Mouse (Mus musculus) large intestine, adult 2 months (tissue): ENCODE measurements at regions not wholly inside any gene's neighbourhood (a gene's known extent, or its start where the extent isn't known, plus 50 kb on each side); places are given as distances from the start of the nearest gene placed in this dataset.
"Not testable (repeated sequence)": the region's sequence is repeated elsewhere in the genome, so short reads cannot be mapped to it uniquely, and the experiment has no call there.

Experiments used
- DNase-seq: peaks from one replicate; pipeline ENCODE4 v3.0.0-alpha.2; 2012; ENCODE audit warnings: low read depth, low spot score
- WGBS: fragments of 180-500 bp; shearing (Covaris S2); methylation state at CpG from one replicate; pipeline ENCODE4 v1.1.7; 2018; 5-methylcytosine and 5-hydroxymethylcytosine counted together

DNA sequence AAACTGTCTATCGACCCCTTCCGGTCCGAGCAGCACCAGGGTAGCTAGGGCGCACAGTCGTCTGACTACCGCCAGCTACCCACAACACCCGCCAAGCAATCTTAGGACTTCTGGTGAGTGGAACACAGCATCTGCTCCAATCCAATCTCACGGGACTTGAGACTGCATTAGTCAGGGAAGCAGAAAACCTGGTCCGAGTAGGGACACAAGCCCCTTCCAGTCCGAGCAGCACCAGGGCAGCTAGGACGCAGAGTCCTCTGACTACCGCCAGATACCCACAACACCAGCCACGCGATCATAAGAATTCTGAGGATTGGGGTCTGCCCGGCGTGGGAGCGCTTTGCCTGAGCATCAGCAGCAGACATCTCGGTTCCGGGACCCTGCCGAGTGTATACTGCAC lies 79.6 kb downstream of the Gm10715 start:
- not testable (repeated sequence) for DNase-seq
- 91% methylated on average over 20 of the region's 20 CpGs for WGBS

DNA sequence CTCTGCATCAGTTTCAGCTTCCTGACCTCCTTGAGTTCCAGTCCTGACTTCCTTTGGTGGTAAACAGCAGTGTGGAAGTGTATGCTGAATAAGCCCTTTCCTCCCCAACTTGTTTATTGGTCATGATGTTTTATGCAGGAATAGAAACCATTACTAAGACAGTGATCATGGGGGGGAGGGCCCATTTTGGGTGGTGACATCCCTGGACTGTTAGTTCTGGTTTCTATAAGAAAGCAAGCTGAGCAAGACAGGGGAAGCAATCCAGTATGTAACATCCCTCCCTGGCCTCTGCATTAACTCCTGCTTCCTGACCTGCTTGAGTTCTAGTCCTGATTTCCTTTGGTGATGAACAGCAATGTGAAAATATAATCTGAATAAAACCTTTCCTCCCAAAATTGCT lies 124.5 kb downstream of the Gm10715 start:
- DNase-seq, result no peak

DNA sequence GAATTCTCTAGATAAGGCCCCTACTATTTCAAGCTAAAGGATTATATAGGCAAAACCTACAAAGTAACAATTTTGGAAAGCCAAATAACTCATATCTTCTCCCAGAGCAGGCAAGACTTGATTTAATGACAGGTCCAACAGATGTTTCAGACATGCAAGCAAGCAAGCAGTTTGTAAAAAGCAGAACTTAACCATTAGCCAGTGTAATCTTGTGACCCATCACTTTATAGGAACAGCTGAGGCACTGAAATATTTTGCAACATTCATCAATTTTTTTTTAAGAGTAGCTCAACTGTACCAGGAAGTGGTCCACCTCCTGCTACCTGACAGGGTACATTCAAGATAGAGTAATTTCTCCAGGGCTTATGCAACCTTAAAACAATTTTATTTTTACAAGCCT lies 147.7 kb downstream of the Gm10715 start:
- DNase-seq, result no peak

DNA sequence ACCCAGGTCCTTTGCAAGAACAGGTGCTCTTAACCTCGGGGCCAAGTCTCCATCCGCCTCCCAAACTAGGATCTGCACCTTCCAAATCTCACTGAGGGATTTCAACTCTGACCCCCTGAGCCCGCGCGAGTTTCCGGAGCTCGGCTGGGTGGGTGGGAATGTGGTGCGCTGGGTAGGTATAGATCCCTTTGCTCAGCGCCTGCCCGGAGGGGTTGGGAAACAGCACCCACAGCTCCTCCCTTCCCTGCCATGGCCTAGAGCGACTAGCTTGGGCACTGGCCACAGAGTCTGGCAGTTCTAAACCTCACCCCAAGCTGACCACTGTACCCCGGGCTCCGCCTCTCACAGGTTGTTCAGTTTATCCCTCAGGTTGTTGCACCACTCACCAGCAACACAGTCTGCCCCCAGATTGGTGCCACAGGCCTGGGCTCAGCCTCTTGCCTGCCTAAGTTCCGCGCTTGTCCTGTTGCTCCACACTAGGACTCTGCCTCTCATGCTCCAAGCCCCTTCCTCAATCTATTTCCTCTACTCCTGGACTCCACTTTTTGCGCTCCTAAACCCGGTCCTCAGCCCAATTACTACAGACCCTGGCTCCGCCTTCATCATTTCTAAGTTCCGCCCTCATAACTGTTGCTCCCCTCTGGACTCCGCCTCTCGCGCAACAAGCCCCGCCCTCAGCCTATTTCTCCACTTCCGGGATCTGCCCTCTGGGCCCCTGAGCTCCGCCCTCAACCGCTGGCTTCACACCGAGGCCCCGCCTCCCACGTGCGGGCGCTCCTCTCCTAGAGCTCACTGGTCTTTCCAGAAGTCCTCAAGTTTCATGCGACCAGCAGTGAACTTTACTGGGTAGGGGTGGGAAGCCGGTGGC lies 135.6 kb upstream of the Alkbh8 start:
- 36% methylated on average over 33 of the region's 33 CpGs for WGBS
- no peak for DNase-seq

DNA sequence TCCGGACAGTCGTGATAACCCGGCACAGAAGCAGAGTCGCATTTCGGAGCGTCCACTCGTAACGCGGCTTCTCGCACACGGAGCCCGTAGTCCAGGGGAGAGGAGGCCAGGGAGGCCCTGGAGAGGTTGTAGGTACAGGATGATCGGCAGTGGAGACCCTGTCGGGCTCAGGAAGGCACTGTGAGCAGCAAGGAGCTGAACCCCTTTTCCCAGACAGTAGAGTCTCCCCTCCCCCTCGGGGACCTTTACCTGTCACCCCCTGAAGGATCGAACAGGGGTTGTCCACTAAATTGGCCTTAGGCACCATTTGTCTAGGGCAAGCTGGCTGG lies 135.0 kb upstream of the Alkbh8 start:
- DNase-seq, result not testable (repeated sequence)
- 45% methylated on average over 16 of the region's 16 CpGs for WGBS

DNA sequence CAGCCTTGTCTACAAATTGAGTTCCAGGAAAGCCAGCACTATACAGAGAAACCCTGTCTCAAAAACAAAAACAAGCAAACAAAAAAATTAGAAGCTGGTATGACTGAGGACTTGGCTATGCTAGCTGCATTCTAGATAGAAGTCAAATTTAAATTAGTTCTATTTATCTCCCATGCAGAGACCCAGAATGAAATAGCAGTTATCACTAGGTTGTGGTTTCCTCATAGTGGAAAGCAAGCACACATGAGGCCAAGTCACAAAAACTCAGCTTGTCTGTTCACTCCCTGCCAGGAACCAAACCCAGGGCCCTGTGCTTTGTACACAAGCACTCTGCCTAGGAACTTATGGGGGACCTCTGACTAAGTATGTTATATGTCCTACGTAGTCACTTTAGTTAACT lies 126.8 kb upstream of the Alkbh8 start:
- DNase-seq, result not testable (repeated sequence)
- WGBS, result 97% methylated on average over 1 of the region's 1 CpGs

DNA sequence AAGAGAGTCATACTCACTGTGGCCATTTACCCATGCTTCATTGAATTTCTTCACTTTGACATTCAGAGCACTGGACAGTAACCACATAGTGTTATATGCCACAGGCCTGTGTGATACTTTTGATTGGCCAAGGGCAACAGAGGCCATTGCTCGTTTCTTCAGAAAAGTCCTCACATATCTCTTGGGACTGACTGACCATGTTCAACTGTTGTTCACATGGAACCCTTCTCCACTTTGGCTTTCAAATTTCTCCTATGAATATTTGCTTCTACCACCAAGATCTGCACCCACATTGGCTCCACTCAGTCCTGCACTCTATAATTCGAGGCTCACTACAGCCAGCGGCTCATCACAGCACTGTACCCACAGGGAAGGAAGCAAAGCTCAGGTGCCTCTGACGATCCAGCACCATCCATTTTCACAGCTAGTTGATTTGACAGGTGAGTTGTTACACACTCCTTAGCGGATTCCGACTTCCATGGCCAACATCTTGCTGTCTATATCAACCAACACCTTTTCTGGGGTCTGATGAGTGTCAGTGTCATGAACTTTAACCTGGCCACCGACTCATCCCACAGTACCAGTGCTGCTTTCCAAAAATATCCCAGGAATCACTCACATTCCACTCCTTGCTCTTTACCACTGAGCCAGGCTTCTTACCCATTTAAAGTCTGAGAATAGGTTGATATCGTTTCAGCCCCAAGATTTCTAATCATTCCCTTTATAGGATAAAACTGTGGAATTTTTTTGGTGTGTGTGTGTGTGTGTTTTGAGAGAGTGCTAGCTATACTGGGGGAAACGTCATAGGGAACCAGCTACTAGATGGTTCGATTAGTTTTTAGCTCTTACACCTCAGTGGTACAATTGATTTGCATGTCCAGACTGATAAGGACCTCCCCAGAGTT lies 76.3 kb upstream of the Alkbh8 start:
- DNase-seq, result peak; percentile 99

DNA sequence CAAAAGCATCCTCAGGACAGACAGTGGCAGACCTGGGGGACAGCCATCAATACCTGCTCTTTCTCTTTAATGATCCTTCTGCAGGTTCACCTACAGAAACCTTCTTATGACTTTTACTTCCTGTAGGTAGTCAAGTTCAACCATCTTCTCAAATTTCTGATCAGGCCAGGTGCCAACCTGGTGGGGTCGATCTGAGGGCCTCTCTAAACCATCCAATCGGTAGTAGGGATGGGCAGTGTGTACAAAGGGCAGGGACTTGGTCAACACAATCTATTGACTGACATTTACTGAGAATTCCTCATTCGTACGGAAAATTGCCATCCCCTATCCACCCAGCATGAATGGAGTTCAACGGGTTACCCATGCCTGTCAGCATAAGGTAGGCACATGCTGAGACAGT lies 74.8 kb upstream of the Alkbh8 start:
- DNase-seq, result peak; percentile 10
- 49% methylated on average over 5 of the region's 5 CpGs for WGBS

More for the DNA sequence above, 76.3 kb upstream of the Alkbh8 start:
- 57% methylated on average over 10 of the region's 10 CpGs for WGBS

DNA sequence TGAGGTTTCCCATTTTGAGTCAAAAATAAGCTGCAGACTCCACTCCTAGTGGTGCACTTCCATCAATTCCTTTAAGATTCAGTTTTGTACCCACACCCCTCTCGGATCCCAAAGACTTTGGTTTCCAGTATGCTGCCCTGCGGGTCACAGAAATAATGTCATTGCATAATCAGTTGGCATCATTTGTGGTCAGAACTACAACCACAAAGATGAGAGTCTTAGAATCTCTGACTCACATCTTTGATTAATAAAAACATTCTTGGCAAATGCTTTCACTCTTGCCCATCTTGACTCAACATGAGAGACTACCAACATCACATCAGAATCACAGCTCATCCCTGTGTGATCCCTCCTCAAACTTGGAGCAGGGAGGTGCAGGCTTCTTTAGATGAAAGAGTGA lies 74.1 kb upstream of the Alkbh8 start:
- no peak for DNase-seq
- 79% methylated on average over 2 of the region's 2 CpGs for WGBS

DNA sequence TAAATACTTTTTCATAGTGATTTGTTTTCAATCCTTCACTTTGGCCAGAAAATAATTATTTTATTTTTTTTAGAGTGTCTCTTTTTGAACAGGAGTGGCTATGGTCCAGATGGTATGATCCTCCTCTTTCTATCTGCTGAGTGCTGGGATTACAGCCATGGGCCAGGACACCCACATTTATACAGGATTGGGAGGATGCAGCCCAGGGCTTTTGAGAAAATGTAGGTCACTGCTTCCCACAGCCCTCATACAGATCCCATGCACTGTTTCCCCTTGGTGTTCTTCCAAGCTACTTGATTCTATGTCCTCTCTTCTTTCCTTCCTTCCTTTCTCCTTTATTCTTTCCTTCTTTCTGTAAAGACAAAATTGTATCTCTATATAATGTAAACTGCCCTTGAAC lies 70.5 kb upstream of the Alkbh8 start:
- DNase-seq, result no peak

DNA sequence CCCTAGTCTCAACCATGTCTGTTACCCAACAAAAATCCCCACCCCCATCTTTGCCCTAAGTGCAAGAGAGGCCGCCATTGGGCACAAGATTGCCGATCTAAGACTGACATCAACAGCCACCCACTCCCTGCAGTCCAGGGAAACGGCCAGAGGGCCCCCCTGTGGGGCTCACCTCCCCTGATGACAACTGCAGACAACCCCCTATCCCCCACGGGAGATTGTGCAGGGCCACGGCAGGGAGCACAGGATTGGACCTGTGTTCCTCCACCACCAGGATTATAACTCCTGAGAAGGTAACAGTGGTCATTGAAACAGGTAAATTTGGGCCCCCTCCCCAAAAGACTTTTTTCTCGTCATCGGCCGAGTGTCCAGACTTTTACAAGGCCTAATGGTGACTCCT lies 54.4 kb upstream of the Alkbh8 start:
- 82% methylated on average over 8 of the region's 8 CpGs for WGBS
- not testable (repeated sequence) for DNase-seq

DNA sequence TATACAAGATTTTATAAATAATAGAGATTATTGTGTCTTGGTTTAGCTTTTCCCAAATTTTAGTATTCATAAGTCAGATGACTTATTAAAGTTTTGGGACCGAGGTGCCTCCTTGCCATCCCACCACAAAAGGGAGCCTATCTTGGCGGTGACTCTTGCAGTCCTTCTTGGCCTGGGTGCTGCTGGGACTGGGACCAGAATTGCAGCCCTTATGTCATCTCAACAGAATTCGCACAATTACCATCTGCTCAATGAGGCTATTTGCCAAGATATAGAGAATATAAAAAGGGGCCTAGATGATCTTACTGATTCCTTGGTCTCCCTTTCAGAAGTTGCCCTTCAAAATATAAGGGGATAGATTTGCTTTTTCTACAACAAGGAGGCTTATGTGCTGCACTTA lies 53.0 kb upstream of the Alkbh8 start:
- DNase-seq, result not testable (repeated sequence)
- WGBS, result 92% methylated on average over 3 of the region's 3 CpGs

DNA sequence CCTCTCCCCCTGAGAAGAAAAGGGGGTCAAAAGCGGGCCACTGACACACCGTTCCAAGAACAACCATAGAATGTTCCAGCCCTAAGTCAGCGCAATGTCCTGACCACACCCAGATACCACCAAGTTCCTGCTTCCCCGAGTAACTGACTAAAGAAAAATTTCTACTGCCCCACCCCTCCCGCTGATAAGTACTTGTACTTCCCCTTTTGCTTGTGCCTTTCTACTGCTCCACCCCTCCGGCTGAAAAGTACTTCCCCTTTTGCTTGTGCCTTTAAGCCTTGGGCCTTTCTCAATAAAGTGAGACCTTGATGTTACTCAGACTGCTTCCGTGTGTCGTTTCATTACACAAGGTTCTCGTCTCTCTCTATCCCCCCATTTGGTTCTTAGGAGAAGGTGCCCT lies 51.6 kb upstream of the Alkbh8 start:
- DNase-seq, result not testable (repeated sequence)
- WGBS, result 84% methylated on average over 9 of the region's 9 CpGs
